Mouse (Mus musculus) CD8-positive naive resting alpha-beta T cell, adult 57 days (primary cell): ENCODE results near the gene Spock1. TPM values are rescaled to one million over a fixed set of nuclear protein-coding genes. Genes with fewer than 3 reads are reported as not detected.

ENCODE experiments used
- total RNA-seq: library from RNA; stranded (reverse); gene quantifications from one replicate; pipeline ENCODE4 v1.2.4, GENCODE M21; 2023

Gene Spock1
- not detected for total RNA-seq

GRCm38 (mm10) chr13:57908266-57908582, at the start of gene Spock1:
Gene Spock1, minus strand, starts transcription at chr13:57908332.

Other genes starting within 250 kb of the Spock1 start
- 5.2 TPM for gene Klhl3, start 205.3 kb upstream of the Spock1 start, total RNA-seq
- 149 TPM for gene Hnrnpa0, start 220.2 kb upstream of the Spock1 start, total RNA-seq
- 106 TPM for gene Idnk, start 249.3 kb upstream of the Spock1 start, total RNA-seq